ENCODE assay signal across 8 mouse cellular contexts in genomic region chr9:108936418-108937364, GRCm38 (mm10). TPM values are rescaled to one million over a fixed set of nuclear protein-coding genes. Genes with fewer than 3 reads are reported as not detected.
DNase-seq lines count a peak whose midpoint lies in the region; ATAC-seq lines count a peak whose summit lies in the region.

Uqcrc1 (plus strand) TSS chr9:108936633.

- peak; percentile 97 for ATAC-seq in CD4-positive, CD25-positive, alpha-beta regulatory T cell, adult 4 months
- ATAC-seq in heart, embryonic 14.5 days (ENCODE audit: insufficient number of reproducible peaks, insufficient read depth, low FRiP score, low read depth), result peak; percentile 75
- peak; percentile 87 for ATAC-seq in liver, embryonic 13.5 days (ENCODE audit: low read depth)
- peak; percentile 93 for ATAC-seq in stomach, embryonic 16.5 days (ENCODE audit: insufficient read depth, low FRiP score)

- H3K4me2 ChIP-seq in heart, embryonic 14.5 days (ENCODE audit: low read length), result peak within 1 kb of the TSS; percentile 76
- peak within 1 kb of the TSS; percentile 83 for H3K4me2 ChIP-seq in liver, embryonic 13.5 days
- peak within 1 kb of the TSS; percentile 60 for H3K4me2 ChIP-seq in stomach, embryonic 16.5 days (ENCODE audit: low read depth, low read length)

- no peaks in the 10 kb centered on the region for H3K9me3 ChIP-seq in heart, embryonic 14.5 days (ENCODE audit: control insufficient read depth, low read length)
- H3K9me3 ChIP-seq in liver, embryonic 13.5 days (replicated peaks), result no peaks in the 10 kb centered on the region
- no peaks in the 10 kb centered on the region for H3K9me3 ChIP-seq in stomach, embryonic 16.5 days (replicated peaks; ENCODE audit: control insufficient read depth, low read length)

- peaks cover 0 to 4% of the 10 kb centered on the region in 2 experiments; a peak in 2 of 4 replicates for H3K4me1 ChIP-seq in heart, embryonic 14.5 days (ENCODE audit: control insufficient read depth in 2 of 2, insufficient read depth in 2 of 2, low read length in 2 of 2)
- peaks cover 30% of the 10 kb centered on the region for H3K4me1 ChIP-seq in liver, embryonic 13.5 days (replicated peaks)
- H3K4me1 ChIP-seq in stomach, embryonic 16.5 days (ENCODE audit: control insufficient read depth, insufficient read depth, low read length), result peaks cover 4% of the 10 kb centered on the region

- peak within 1 kb of the TSS; percentile 98 for H3K9ac ChIP-seq in heart, embryonic 14.5 days (ENCODE audit: low read length)
- peak within 1 kb of the TSS; percentile 86 for H3K9ac ChIP-seq in liver, embryonic 13.5 days
- H3K9ac ChIP-seq in stomach, embryonic 16.5 days (ENCODE audit: low read length), result peak within 1 kb of the TSS; percentile 96

- H3K36me3 ChIP-seq in heart, embryonic 14.5 days (ENCODE audit: control insufficient read depth, insufficient read depth, low read length), result peaks cover 38% of the 10 kb centered on the region
- H3K36me3 ChIP-seq in liver, embryonic 13.5 days, result peaks cover 36% of the 10 kb centered on the region
- H3K36me3 ChIP-seq in stomach, embryonic 16.5 days (ENCODE audit: control insufficient read depth, insufficient read depth, low read length), result peaks cover 16% of the 10 kb centered on the region; the same call in 1 of the 2 replicates

- peak within 1 kb of the TSS; percentile 73 to 97 for H3K4me3 ChIP-seq in heart, embryonic 14.5 days (ENCODE audit: control insufficient read depth in 1 of 2, insufficient read depth in 1 of 2, low read depth in 1 of 2, low read length in 2 of 2)
- peak within 1 kb of the TSS; percentile 86 for H3K4me3 ChIP-seq in liver, embryonic 13.5 days (replicated peaks)
- H3K4me3 ChIP-seq in stomach, embryonic 16.5 days (replicated peaks; ENCODE audit: low read length), result peak within 1 kb of the TSS; percentile 96

- peak; percentile 98 for DNase-seq in c-Kit-negative CD71-positive TER-119-positive erythroid progenitor cells, embryonic 14.5 days (ENCODE audit: low read depth, low spot score)
- peak; percentile 94 for DNase-seq in fibroblast of lung, adult 2 months (ENCODE audit: low read depth)
- peak; percentile 97 for DNase-seq in kidney, postnatal 14 days
- peak; percentile 91 for DNase-seq in liver, embryonic 13.5 days
- DNase-seq in neural tube, embryonic 10.5 days (ENCODE audit: extremely low spot score, low spot score), result peak; percentile 94

- WGBS in heart, embryonic 14.5 days, result under 1% methylated on average over 58 of the region's 58 CpGs
- WGBS in liver, embryonic 13.5 days (ENCODE audit: insufficient replicate concordance), result under 1% methylated on average over 58 of the region's 58 CpGs
- WGBS in stomach, embryonic 16.5 days, result under 1% methylated on average over 57 of the region's 58 CpGs

- H3K27me3 ChIP-seq in heart, embryonic 14.5 days (ENCODE audit: control insufficient read depth, insufficient read depth, low read length), result no peaks in the 10 kb centered on the region
- no peaks in the 10 kb centered on the region for H3K27me3 ChIP-seq in liver, embryonic 13.5 days
- H3K27me3 ChIP-seq in stomach, embryonic 16.5 days (ENCODE audit: control insufficient read depth, insufficient read depth, low read length), result no peaks in the 10 kb centered on the region

- H3K27ac ChIP-seq in heart, embryonic 14.5 days (replicated peaks in 1 of 2; ENCODE audit: control insufficient read depth in 1 of 2, insufficient read depth in 1 of 2, low read depth in 2 of 2, low read length in 2 of 2), result peak within 1 kb of the TSS; percentile 66 to 88
- peak within 1 kb of the TSS; percentile 70 for H3K27ac ChIP-seq in liver, embryonic 13.5 days
- H3K27ac ChIP-seq in stomach, embryonic 16.5 days (ENCODE audit: low read length), result peak within 1 kb of the TSS; percentile 75; the same call in 1 of the 2 replicates

RNA-seq across cellular contexts. Expression of gene Uqcrc1, which starts in this region (rescaled TPM):
- polyA plus RNA-seq in CD4-positive, CD25-positive, alpha-beta regulatory T cell, adult 4 months (2017; shearing (Covaris generic)), result 100 to 1,000 TPM; 182 to 369 TPM
- polyA plus RNA-seq in heart, embryonic 14.5 days (2014; fragmentation: Nextera tagmentation; extraction: Ambion mirVana), result 952 and 972 TPM in 2 replicates
- polyA plus RNA-seq in liver, embryonic 13.5 days (2015; fragmentation: Nextera tagmentation; extraction: Ambion mirVana), result 354 and 355 TPM in 2 replicates
- 482 and 516 TPM in 2 replicates for polyA plus RNA-seq in stomach, embryonic 16.5 days (2015; fragmentation: Nextera tagmentation; extraction: Ambion mirVana)

Comparison
In these comparisons a context has a peak if more than half of its experiments do, and no peak if none do; other contexts are left out.
1. Peak in every context shown above with its lines: DNase-seq, ATAC-seq, H3K4me3 ChIP-seq and H3K27ac ChIP-seq.